Mouse (Mus musculus) layer of hippocampus, postnatal 25 days (tissue): ENCODE measurements at regions not wholly inside any gene's neighbourhood (a gene's known extent, or its start where the extent isn't known, plus 50 kb on each side); places are given as distances from the start of the nearest gene placed in this dataset.
A peak's percentile ranks its signal among the peaks of the same experiment; 100 is the strongest.

Source experiments
- DNase-seq, 2 experiments: peaks; one replicate each; pipeline ENCODE4 v3.0.0; 2022; ENCODE audit warnings: mixed read lengths in 2 of 2, low spot score in 1 of 2; ENCODE audit errors: extremely low spot score in 1 of 2

DNA sequence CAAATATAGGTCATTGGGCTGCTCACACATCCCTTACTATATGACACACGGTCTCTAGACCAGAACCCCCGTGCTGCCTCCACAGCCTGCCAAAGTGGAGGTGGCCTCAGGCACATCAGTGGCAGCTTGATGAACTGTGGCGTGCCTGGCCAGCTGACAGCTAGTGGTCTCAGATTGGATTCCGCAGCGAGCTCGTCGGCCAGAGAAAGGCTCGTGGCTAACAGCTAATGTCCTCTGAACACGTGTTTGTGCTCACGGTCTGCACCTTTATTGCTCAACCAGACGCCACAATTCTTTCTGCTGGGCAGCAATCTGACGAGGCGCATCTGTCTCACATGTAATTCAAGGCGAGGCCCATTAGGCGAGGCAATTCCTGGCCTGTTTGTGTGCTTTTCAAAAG, 270.6 kb downstream of the Prex1 start:
- DNase-seq, result no peak

DNA sequence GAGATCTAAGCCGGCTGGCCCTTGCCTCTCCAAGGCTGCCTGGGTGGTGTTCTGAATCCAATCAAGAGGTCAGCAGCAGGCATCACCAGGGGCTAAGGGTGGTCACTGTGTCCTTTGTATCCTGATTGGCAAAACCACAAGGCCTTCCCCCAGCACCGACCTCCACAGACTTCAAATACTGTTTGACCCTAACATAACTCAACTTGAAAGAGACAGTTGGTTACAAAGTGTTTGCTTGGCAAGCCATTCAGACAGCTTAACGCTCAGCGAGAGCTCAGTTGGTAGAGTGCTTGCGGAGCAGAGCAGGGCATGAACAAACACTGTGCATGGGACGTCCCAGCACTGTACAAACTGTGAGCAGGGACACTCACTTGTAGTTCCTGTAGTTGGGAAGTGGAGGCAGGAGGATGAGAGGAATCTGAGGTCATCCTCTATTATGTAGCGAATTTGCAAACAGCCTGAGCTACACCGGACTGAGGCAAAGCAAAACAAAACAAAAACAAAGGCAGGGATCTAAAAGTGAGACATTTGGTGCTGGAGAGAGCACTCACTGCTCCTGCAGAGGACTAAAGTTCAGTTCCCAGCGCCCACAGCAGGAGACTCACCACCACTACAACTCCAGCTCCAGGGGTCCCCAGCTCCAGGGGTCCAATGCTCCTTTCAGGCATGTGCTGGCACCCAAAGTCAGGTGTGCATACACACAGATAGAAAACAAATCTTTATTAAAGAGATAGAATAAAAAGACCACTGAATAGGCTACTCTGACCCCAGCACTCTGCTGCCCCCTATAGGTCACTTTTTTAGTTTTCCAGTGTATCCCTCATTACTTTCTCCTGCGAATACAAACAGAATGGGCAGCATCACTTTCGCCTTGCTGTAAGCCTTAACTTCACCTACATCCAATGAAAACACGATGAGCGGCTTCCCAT, 273.5 kb downstream of the Prex1 start:
- peak in 1 of 2 experiments; percentile 47 for DNase-seq

DNA sequence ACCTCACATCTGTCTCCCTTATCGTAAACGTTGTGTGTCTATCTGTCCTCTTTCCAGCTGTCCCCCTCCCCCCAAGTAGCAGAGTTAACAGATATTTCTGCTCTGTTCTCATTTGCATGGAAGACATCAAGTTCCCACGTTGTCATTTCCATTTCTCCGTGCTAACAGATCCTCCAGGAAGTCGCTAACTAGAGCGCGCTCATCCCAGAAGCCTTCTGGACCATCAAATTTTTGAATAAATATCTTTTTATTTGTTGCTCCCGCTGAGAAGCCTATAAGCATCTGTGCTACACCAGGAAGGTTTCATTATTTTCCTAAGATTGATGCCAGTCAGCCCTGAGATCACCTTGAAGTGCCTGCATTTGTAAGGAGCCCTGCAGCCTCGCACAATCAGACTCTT, 275.4 kb downstream of the Prex1 start:
- DNase-seq, result no peak

DNA sequence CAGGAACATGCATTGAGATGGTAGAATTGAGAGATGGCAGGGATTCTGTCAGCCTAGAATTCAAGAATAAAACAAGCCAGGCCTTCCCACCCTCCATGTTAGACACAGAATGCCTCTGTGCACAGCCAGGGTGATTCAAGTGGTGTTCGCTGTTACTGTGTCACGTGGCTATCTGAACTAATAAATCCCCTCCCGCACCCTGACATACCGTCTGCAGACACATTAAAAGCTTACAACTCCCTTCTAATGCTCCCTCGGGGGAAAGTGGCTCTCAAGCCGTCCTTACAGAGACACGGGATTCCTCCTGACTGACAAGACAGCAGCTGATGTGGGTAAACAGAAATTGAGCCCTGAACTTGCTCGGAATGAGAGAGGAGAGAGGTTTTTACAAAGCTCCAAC, 279.1 kb downstream of the Prex1 start:
- no peak for DNase-seq

DNA sequence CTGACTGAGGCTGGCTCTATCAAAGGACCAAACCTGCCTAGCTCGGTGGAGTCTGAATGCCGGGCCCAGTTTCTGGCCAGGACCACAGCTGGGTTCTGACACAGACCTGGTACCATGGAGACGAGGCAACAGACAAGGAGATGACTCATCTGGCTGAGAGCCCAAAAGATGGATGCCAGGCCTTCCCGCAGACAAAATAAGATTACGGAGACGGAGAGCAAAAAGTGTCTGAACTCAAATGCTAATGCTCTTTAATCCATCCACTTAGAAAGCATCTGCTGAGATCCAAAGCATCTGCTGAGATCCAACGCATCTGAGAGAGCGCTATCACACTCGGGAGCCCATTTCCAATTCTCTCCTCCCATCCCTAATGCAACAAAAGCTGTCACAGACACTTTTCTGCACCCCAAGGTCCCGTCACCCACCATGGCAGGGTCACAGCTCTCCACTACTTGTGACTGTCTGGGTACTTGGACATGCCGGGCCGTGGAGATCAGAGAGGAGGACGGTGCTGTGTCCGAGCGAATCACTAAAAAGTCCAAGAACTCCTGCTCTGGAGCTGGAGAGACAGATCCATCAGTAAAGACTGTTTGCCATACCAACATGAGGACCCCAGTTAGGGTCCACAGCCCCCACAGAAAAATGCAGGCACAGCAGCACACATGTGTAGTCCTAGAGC, 278.3 kb upstream of the Sulf2 start:
- DNase-seq, result peak in 1 of 2 experiments; percentile 33

DNA sequence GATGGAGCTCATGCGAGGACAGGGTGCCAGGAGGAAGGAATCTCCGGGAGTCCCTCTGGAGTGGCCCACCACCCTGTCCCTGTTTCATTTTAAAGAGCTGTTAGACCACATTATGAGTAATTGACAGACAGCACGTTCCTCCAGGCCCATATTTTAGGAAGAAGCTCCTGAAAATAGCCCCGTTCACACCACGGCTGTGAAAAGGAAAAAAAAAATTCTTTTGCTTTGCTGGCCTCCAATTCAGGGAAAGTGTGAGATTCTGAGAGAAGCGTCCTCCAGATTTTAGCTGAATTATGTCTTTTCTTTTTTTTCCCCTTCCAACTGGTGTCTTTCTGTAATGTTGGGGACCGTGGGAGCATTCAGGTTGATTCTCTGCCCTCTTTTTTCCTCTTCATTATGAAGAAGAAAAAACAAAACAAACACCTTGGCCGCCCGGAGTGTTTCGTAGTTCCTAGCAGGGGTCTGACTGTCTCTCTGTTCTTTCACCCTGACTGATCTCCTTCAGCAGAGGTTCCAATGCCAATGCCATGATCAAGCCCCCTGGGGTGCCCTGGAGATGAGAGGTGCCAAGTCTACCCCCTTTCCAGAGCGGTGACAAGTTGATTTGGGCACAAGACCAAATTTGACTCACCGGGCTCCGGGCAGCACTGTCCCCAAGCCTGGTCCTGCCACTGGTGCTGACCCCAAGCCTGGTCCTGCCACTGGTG, 277.6 kb upstream of the Sulf2 start:
- no peak for DNase-seq

DNA sequence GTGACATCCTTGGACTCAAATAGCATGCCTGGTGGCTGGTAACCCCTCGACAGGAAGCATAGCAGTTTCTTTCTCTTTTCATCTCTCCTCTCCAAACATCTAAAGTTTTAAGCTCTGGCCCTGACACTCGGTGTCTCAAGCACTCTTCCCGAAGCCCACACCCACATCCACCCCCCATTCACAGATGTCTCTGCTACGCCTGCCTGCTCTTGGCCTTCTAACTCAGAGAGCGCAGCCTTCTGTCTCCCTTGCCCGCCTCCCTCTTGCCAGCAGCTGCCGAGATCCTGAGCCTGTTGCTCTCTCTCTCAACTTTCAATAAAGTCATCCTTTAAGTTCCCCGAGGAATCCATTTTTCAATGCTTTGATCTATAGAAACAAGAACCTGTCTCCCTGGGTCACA, 277.1 kb upstream of the Sulf2 start:
- no peak for DNase-seq

DNA sequence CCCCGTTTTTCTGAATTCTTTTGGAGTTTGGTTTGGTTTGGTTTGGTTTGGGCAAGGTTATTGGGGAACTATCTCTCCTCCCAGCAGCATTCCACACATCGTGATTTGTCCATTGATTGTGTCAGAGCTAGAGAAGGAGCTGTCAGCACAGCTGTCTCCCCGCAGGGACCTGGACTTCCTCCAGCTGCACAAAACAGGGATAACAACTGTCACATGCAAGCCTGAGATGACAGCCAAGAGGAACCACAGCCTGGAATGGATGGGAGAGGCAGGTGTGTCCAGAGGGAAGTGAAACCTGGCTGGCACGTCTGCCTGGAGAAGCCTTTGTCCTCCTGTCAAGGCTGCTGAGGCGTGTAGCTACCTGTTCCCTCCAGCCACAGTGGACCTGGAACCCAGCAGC, 274.5 kb upstream of the Sulf2 start:
- no peak for DNase-seq

DNA sequence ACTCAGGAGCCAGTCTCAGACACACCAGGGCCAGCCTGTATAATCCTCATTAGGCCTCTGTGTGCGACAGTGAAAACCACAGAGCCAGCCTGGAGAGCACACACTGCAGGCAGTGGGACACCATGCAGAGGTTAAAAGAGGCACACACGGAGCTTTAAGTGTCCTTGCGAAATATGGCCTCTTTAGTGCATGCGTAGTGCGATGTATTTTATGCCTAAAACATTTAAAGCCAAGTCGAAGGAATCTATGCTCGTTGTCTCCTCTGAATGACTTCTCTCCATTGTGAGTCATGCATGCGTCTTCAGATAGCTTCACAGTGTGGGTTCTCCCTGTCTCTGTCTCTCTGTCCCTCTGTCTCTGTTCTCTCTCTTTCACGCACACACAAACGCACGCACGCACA, 274.0 kb upstream of the Sulf2 start:
- DNase-seq, result no peak

DNA sequence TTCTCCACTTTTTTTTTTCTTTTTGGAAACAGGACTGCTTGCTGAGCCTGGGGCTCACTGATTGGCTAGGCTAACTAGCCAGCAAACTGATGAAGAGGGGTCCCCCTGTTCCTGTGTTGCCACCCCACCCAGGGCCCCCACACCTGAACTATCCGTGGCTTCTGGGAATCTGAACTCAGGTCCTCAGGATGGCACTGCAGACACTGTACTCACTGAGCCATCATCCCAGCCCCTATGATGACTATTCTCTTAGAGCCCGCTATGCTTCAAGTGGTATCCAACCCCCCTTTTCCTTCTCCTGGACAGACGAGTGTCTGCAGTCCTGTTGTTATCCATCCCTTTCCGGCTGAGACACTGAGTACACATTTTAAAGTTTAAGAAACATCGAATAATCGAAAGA, 271.9 kb upstream of the Sulf2 start:
- DNase-seq, result no peak

DNA sequence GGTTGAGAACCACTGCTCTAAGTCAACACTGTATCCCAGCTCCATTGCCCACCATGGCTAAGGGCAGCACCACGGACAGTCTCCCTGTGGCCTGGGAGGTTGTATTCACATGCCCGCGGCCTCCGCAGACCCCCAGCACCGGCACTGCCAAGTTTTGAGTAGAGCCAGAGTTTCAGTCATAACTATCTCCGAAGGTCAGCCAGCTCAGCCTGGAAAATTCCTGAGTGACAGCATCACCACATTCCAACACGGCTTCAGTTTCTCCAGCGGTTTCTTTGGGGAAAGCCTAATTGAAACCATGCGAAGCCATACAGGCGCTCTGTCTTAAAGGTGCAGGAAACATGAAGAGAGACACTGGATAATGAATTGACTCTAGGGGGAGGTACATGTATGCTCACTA, 271.5 kb upstream of the Sulf2 start:
- no peak for DNase-seq

DNA sequence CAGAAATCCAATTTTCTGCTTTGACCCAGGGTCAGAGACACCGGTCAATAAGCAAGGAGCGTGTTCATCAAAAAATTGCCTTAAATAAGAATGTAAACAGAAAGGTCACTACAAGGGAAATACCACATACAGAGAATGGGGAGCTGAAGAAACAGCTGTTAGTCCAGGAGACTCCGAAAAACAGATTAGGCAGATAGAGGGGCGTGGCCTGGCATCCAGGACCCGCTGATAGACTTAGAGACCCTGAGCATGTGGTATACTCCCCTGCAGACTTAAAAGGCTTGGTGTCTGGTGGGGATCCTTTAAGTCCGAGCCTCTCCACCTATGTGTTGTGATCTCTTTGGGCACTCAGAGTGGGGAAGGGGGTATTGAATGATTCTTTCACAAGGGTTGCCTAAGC, 271.0 kb upstream of the Sulf2 start:
- DNase-seq, result no peak

DNA sequence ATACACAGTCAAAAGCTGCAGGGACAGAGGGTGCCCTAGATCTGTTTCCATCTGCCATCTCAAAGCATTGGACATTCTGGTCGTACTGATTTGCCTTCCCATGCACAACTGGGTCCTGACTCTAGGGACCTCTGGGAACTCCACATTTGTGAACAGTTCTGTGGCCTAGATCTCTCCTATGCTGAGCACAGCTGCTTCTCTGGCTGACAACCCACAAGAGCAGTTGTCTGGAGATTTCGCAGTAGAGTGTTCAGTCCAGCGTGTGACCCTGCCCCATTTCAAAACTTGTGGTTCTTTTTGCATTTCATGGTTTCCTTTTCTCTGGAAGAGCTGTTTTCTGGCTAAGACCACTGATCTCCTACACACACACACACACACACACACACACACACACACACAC, 269.7 kb upstream of the Sulf2 start:
- no peak for DNase-seq

DNA sequence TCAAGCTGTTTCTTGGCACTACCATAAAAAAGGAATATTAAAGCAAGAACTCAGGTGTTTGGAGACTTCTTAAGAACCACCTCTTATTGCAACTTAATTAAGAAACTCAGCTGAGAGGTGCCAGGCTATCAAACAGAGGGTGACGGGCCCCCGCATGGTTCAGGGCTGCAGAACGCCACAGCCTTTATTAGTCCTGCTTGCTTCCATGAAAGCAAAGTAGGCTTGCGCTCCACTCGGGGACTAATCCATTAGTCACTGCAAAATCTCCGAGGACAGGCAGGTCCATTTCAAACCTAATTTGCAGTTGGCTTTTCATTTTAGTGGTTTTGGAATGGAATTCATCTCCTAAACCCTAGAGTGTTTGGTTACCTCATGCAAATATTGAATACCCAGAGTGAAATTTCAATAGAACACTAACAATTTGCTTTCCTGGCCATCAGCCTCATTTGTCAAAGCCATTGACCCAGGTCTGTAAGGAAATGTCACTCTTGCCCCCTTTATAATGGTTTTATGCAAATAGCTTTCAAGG, 267.7 kb upstream of the Sulf2 start:
- DNase-seq, result no peak

DNA sequence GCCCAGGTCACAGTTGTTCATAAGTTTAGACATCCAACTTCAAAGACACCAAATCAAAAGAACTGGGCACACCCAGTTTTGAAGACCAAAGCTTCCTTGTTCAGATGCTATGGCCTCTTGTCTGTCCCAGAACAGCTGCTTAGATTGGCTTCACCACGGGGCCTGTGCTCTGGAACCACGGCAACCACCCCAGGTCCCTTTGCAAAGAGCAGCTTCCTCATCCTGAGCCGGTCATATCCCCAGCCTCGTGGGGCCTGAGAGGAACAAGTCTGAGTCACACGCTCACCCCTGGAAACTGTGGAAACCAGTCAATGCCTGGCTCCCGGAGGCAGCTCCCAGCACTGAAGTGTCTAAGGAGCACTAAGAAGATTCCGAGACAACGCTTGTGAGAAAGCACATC, 264.8 kb upstream of the Sulf2 start:
- no peak for DNase-seq

DNA sequence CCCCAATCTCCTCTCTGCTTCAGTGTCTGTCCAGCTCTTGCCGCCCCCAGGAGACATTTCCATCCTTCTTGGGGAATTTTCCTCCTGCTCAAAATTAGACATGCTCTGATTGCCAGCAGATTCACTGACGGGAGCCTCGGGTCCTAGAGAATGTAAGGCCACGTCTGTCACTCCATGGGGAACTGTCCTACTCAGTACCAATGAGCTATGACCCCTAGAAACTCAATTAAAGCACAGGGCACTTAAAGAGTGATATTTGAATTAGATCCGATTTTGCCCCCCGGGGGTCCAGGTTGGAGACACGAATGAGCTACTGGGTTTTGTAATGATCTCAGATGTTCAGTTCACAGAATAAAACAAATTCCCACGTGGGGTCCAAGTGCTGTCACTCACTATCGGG, 263.8 kb upstream of the Sulf2 start:
- no peak for DNase-seq

DNA sequence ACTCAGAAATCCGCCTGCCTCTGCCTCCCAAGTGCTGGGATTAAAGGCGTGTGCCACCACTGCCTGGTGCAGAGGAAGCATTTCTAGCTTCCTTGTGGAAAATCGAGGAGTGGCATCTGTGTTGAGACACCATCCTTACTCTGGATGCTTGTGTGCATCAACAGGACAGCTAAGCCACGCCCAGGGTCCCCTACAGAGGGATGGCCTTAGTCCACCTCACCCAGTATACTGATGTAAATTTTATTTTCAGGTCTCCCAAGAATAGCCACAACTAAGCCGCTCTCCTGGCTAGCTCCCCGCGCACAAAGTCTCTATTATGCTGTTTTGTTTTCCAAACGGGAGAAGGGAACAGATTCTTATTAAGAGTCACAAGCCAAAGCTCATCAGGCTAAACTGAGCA, 262.8 kb upstream of the Sulf2 start:
- no peak for DNase-seq

DNA sequence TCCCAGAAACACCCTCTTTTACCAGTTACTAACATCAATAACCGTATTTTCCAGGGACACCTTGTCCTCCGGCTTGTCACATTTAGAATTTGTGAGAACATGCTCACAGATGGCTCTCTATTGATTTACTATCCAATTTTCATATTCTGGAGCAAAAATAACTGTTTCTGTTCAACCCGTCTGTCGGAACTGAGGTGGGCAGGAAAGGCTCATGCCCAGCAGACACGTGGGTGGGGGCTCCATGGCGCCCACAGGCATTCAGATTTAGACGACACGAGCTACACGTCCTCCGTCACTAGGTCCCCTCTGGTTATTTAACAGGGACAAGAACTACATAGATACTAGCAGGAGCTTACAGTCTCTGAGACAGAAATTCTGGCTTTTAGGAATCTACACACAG, 262.2 kb upstream of the Sulf2 start:
- peak in 1 of 2 experiments; percentile 52 for DNase-seq

DNA sequence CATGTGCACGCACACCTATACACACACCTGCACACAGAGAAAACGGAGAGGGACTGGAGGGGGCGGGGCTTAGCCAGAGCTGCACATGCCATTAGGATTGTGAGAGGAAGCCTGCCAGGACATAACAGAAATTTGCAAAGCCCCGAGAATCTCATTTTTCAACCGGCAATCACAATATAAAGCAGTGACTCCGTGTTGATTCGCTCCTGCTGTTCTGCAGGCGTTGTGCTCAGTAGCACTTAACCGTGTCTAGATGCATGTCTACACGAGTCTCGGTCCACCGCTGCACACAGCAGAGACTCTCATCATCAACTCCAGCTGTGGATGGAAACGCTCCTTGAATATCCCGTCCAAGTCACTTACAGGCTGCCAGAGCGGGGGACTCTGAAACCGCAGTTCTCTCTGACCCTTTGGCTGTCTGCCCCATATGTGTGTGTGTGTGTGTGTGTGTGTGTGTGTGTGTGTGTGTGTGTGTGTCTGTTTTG, 260.1 kb upstream of the Sulf2 start:
- no peak for DNase-seq

DNA sequence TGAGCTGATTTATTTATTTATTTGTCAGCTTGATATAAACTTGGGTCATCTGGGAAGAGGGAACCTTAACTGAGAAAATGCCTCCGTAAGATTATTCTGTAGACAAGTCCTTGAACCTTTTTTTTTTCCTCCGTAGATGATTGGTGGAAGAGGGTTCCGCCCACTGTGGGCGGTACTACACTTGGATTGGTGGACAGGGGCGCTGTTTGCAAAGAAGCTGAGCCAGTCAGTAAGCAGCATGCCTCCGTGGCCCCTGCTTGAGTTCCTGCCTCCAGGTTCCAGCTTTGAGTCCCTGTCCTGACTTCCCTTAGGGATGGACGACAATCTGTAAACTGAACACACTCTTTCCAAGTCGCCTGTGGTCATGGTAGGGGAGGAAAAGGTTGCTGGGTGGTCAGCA, 259.4 kb upstream of the Sulf2 start:
- no peak for DNase-seq
